Mouse (Mus musculus) heart, embryonic 16.5 days (tissue): ENCODE results near the gene Actl7a. TPM values are rescaled to one million over a fixed set of nuclear protein-coding genes. Genes with fewer than 3 reads are reported as not detected.

ENCODE experiments used
- polyA plus RNA-seq: library from polyadenylated mRNA; unstranded; fragments of >200 nt; fragmentation: Nextera tagmentation; extraction: Ambion mirVana; gene quantifications from 2 replicates; pipeline ENCODE4 v1.2.1, GENCODE M21; 2015

The Actl7a gene
- polyA plus RNA-seq, 1 experiment from 2014 or later, result not detected

Other genes with a start within 250 kb of the Actl7a start
- not detected in 2 replicates for gene Gm26657, start 3.3 kb upstream of the Actl7a start, polyA plus RNA-seq
- not detected in 2 replicates for gene Actl7b, start 2.0 kb upstream of the Actl7a start, polyA plus RNA-seq
- gene Elp1, start 58.9 kb downstream of the Actl7a start, polyA plus RNA-seq, result 25.8 and 26.6 TPM in 2 replicates
- gene Fam206a, start 58.9 kb downstream of the Actl7a start, polyA plus RNA-seq, result 8.9 and 9.0 TPM in 2 replicates
- gene Ctnnal1, start 121.8 kb downstream of the Actl7a start, polyA plus RNA-seq, result 27.1 and 27.6 TPM in 2 replicates
- 17.3 and 23.4 TPM in 2 replicates for gene Tmem245, start 204.0 kb downstream of the Actl7a start, polyA plus RNA-seq
- gene Frrs1l, start 247.0 kb downstream of the Actl7a start, polyA plus RNA-seq, result 0.14 and 0.36 TPM in 2 replicates